Mouse (Mus musculus): ENCODE measurements around the gene Pak6. TPM values are rescaled to one million over a fixed set of nuclear protein-coding genes. Genes with fewer than 3 reads are reported as not detected.

The Pak6 gene
- polyA plus RNA-seq, 1 experiment from 2014 or later, result 1.8 TPM

GRCm38 (mm10) chr2:118687791-118688190 is 24.7 kb downstream of the Pak6 start:
- H3K27ac ChIP-seq, result no peak overlapping the region
- H3K27me3 ChIP-seq (replicated peaks), result no peaks in the 10 kb centered on the region
- H3K9ac ChIP-seq, result no peak overlapping the region
- no peaks in the 10 kb centered on the region for H3K36me3 ChIP-seq
- H3K4me1 ChIP-seq (replicated peaks), result no peaks in the 10 kb centered on the region
- 92% methylated on average over 3 of the region's 3 CpGs for WGBS
- no peak for ATAC-seq
- H3K4me2 ChIP-seq (replicated peaks), result no peak overlapping the region
- H3K4me3 ChIP-seq (replicated peaks), result no peak overlapping the region
- H3K9me3 ChIP-seq, result no peaks in the 10 kb centered on the region

DNA sequence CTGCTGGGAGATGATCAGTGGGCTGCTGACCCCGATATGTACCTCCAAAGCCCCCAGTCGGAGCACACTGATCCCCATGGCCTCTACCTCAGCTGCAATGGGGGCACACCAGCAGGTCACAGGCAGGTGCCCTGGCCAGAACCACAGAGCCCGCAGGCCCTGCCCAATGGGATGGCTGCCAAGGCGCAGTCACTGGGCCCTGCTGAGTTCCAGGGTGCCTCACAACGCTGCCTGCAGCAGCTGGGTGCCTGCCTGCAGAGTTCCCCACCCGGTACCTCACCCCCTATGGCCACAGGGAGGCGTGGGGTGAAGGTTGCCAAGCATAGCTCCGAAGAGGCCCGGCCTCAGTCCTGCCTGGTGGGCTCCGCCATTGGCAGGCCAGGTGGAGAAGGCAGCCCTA is 26.8 kb downstream of the Pak6 start:
- H3K4me2 ChIP-seq (replicated peaks), result no peak overlapping the region
- no peaks in the 10 kb centered on the region for H3K36me3 ChIP-seq
- no peaks in the 10 kb centered on the region for H3K27me3 ChIP-seq (replicated peaks)
- no peak for ATAC-seq
- H3K9me3 ChIP-seq, result no peaks in the 10 kb centered on the region
- no peak overlapping the region for H3K9ac ChIP-seq
- H3K27ac ChIP-seq, result no peak overlapping the region
- WGBS, result 81% methylated on average over 10 of the region's 10 CpGs
- H3K4me1 ChIP-seq (replicated peaks), result no peaks in the 10 kb centered on the region
- no peak overlapping the region for H3K4me3 ChIP-seq (replicated peaks)

DNA sequence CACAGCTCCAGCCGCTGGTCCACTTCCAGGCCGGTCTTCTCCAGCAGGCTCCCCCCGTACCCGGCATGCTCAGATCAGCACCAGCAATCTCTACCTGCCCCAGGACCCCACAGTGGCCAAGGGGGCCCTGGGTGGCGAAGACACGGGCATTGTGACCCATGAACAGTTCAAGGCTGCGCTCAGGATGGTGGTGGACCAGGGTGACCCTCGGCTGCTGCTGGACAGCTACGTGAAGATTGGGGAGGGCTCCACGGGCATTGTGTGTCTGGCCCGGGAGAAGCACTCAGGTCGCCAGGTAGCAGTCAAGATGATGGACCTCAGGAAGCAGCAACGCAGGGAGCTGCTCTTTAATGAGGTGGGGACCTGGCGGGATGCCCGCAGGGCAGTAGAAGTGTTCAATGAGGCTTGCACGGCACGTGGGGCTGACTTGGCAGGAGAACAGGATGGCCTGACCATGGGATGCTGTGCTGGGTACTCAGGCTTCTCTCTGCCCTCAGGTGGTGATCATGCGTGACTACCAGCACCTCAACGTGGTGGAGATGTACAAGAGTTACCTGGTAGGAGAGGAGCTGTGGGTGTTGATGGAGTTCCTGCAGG is 30.4 kb downstream of the Pak6 start:
- Histone ChIP-seq H3K4me1 (replicated peaks) (peaks cover 15% of the 10 kb centered on the region; the same call in 1 of the 2 replicates), H3K4me2 (replicated peaks) (no peak overlapping the region), H3K9ac (no peak overlapping the region), H3K27ac (no peak overlapping the region), H3K27me3 (replicated peaks) (no peaks in the 10 kb centered on the region), H3K4me3 (replicated peaks) (no peak overlapping the region), H3K9me3 (no peaks in the 10 kb centered on the region), H3K36me3 (no peaks in the 10 kb centered on the region)
- no peak for ATAC-seq
- WGBS, result 80% methylated on average over 19 of the region's 19 CpGs

DNA sequence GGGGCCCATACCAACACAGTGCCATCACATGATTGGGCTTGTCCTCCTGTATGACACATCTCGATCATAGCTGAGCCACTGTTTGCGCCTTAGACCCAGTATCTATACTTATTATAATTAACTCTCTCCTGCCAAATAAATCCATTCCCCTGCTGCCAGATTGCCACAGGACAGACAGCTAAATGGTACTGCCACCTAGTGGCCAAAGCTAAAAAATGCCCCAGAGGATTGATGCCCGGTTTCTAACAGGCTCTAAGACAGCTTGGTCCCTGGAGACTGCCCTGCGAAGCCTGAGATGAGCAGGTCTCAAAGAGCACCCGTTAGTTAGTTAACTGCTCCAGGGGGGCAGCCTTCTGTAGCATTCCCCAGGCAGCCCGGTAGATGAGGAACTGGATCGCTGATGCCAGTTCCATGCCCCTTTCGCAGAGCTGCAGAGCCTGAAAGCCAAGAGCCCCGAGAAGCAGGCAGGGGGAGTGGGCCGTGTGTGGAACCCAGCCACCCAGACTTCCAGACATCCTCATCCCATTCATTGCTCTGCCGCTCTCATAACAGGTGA is 32.7 kb downstream of the Pak6 start:
- Histone ChIP-seq H3K4me2 (replicated peaks) (no peak overlapping the region), H3K36me3 (no peaks in the 10 kb centered on the region), H3K27me3 (replicated peaks) (peaks cover 3% of the 10 kb centered on the region), H3K9me3 (no peaks in the 10 kb centered on the region), H3K4me3 (replicated peaks) (no peak overlapping the region), H3K9ac (no peak overlapping the region), H3K4me1 (replicated peaks) (peaks cover 22% of the 10 kb centered on the region), H3K27ac (no peak overlapping the region)
- no peak for ATAC-seq
- WGBS, result 37% methylated on average over 11 of the region's 11 CpGs

GRCm38 (mm10) chr2:118696451-118697308 is 33.6 kb downstream of the Pak6 start:
- ATAC-seq, result no peak
- Histone ChIP-seq H3K9ac (no peak overlapping the region), H3K9me3 (no peaks in the 10 kb centered on the region), H3K4me1 (replicated peaks) (peaks cover 24% of the 10 kb centered on the region), H3K4me3 (replicated peaks) (no peak overlapping the region), H3K27ac (no peak overlapping the region), H3K27me3 (replicated peaks) (peaks cover 12% of the 10 kb centered on the region), H3K4me2 (replicated peaks) (no peak overlapping the region), H3K36me3 (no peaks in the 10 kb centered on the region)
- 47% methylated on average over 21 of the region's 21 CpGs for WGBS

GRCm38 (mm10) chr2:118697311-118697877 is 34.3 kb downstream of the Pak6 start:
- H3K9me3 ChIP-seq, result no peaks in the 10 kb centered on the region
- no peak for ATAC-seq
- no peak overlapping the region for H3K4me3 ChIP-seq (replicated peaks)
- peaks cover 19% of the 10 kb centered on the region for H3K27me3 ChIP-seq (replicated peaks)
- no peaks in the 10 kb centered on the region for H3K36me3 ChIP-seq
- H3K9ac ChIP-seq, result no peak overlapping the region
- H3K4me2 ChIP-seq (replicated peaks), result no peak overlapping the region
- no peak overlapping the region for H3K27ac ChIP-seq
- H3K4me1 ChIP-seq (replicated peaks), result peaks cover 27% of the 10 kb centered on the region
- 44% methylated on average over 5 of the region's 5 CpGs for WGBS

GRCm38 (mm10) chr2:118697955-118698354 is 34.9 kb downstream of the Pak6 start:
- H3K27me3 ChIP-seq (replicated peaks), result peaks cover 25% of the 10 kb centered on the region

GRCm38 (mm10) chr2:118700179-118701062 is 37.3 kb downstream of the Pak6 start:
- Histone ChIP-seq H3K9ac (0 out of 2 replicates have a peak overlapping the region, but pooled peaks have one; percentile 31), H3K27ac (no peak overlapping the region), H3K9me3 (no peaks in the 10 kb centered on the region), H3K4me3 (replicated peaks) (peak overlapping the region; percentile 19; the same call in 1 of the 2 replicates), H3K36me3 (no peaks in the 10 kb centered on the region), H3K4me2 (replicated peaks) (peak overlapping the region; percentile 57), H3K4me1 (replicated peaks) (peaks cover 48% of the 10 kb centered on the region), H3K27me3 (replicated peaks) (peaks cover 50% of the 10 kb centered on the region)
- WGBS, result 4% methylated on average over 32 of the region's 32 CpGs
- peak; percentile 59; the same call in 1 of the 2 replicates for ATAC-seq

More at GRCm38 (mm10) chr2:118697955-118698354, 34.9 kb downstream of the Pak6 start:
- no peak overlapping the region for H3K4me2 ChIP-seq (replicated peaks)
- no peak overlapping the region for H3K4me3 ChIP-seq (replicated peaks)
- H3K36me3 ChIP-seq, result no peaks in the 10 kb centered on the region
- H3K4me1 ChIP-seq (replicated peaks), result peaks cover 33% of the 10 kb centered on the region
- no peaks in the 10 kb centered on the region for H3K9me3 ChIP-seq
- no peak overlapping the region for H3K27ac ChIP-seq
- ATAC-seq, result no peak
- WGBS, result 34% methylated on average over 7 of the region's 7 CpGs
- H3K9ac ChIP-seq, result no peak overlapping the region

GRCm38 (mm10) chr2:118701161-118701560 is 38.1 kb downstream of the Pak6 start:
- ATAC-seq, result no peak
- peaks cover 57% of the 10 kb centered on the region for H3K27me3 ChIP-seq (replicated peaks)

GRCm38 (mm10) chr2:118701971-118702882 is 39.1 kb downstream of the Pak6 start:
- Histone ChIP-seq H3K36me3 (no peaks in the 10 kb centered on the region), H3K4me1 (replicated peaks) (peaks cover 36% of the 10 kb centered on the region), H3K4me2 (replicated peaks) (peak overlapping the region; percentile 92), H3K4me3 (replicated peaks) (peak overlapping the region; percentile 48), H3K27me3 (replicated peaks) (peaks cover 68% of the 10 kb centered on the region), H3K27ac (no peak overlapping the region), H3K9me3 (no peaks in the 10 kb centered on the region), H3K9ac (peak overlapping the region; percentile 40)
- WGBS, result 10% methylated on average over 51 of the region's 51 CpGs
- peak; percentile 15 for ATAC-seq

More at GRCm38 (mm10) chr2:118701161-118701560, 38.1 kb downstream of the Pak6 start:
- no peaks in the 10 kb centered on the region for H3K9me3 ChIP-seq
- H3K4me1 ChIP-seq (replicated peaks), result peaks cover 44% of the 10 kb centered on the region
- no peaks in the 10 kb centered on the region for H3K36me3 ChIP-seq
- no peak overlapping the region for H3K9ac ChIP-seq
- H3K4me2 ChIP-seq (replicated peaks), result peak overlapping the region; percentile 57; the same call in 1 of the 2 replicates
- no peak overlapping the region for H3K4me3 ChIP-seq (replicated peaks)
- no peak overlapping the region for H3K27ac ChIP-seq
- 25% methylated on average over 5 of the region's 5 CpGs for WGBS

Data from intestine, embryonic 15.5 days (tissue).